In the genomic region with DNA sequence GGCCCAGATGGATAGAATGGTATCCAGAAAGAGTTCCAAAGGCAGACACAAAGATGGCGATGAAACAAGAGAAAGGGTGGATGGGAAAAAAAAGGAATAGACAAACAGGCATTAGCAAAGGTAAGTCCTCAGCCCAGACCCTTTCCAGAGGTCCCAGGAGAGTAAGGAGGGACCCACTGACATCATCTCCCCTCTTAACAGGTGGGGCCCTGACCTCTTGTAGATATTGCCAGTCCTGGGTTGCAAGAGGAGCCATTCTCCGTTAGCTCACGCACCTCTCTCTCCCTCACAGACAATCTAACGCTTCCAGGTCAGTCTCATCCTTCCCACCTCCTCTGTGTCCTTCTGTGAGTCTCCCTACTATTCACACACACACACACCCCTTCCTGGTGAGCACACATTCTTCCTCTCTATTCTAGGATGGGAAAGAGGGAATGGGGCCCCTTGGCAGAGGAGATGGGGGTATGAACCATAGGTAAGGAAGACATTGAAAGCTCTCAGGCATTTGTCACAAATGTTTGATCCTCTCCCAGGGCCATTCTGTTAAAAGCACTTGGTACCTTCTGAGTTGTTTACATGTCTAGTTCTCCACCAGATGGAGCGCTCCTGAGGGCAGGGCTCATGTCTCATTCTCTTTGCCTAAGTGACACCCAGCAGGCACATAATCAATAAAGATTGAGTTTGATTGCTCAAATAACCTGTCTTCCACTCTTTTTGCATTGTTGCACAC, we compare ENCODE assay signal across 12 mouse cellular contexts. TPM values are rescaled to one million over a fixed set of nuclear protein-coding genes. Genes with fewer than 3 reads are reported as not detected.
A peak's percentile ranks its signal among the peaks of the same experiment; 100 is the strongest.
DNase-seq lines count a peak whose midpoint lies in the region; ATAC-seq and TF ChIP-seq lines count a peak whose summit lies in the region.
"Had no signal": no experiment of that assay in that cellular context is flagged by ENCODE, and none has a peak within 500 bp of the region (broad histone marks: within the 10 kb centered on the region; RNA-seq: fewer than 3 reads in every experiment).

No protein-coding gene starts in this region.

- WGBS in neural tube, embryonic 12.5 days = 80% methylated on average over 5 of the region's 5 CpGs
- WGBS in embryonic facial prominence, embryonic 12.5 days = 79% methylated on average over 5 of the region's 5 CpGs
- WGBS in hindbrain, postnatal 0 days = 84% methylated on average over 5 of the region's 5 CpGs

- no peak overlapping the region for H3K9ac ChIP-seq in neural tube, embryonic 12.5 days
- H3K9ac ChIP-seq in embryonic facial prominence, embryonic 12.5 days = no peak overlapping the region
- H3K9ac ChIP-seq in hindbrain, postnatal 0 days (replicated peaks; ENCODE audit: low read length) = peak overlapping the region; percentile 99; the same call in 1 of the 2 replicates
- H3K9ac ChIP-seq: heart, embryonic 13.5 days; stomach, embryonic 15.5 days had no signal

- no peaks in the 10 kb centered on the region for H3K9me3 ChIP-seq in neural tube, embryonic 12.5 days
- H3K9me3 ChIP-seq in embryonic facial prominence, embryonic 12.5 days = no peaks in the 10 kb centered on the region
- no peaks in the 10 kb centered on the region for H3K9me3 ChIP-seq in hindbrain, postnatal 0 days (ENCODE audit: low read length)
- H3K9me3 ChIP-seq: heart, embryonic 13.5 days; stomach, embryonic 15.5 days had no signal

- H3K27me3 ChIP-seq in neural tube, embryonic 12.5 days (replicated peaks) = peaks cover 54% of the 10 kb centered on the region
- peaks cover 59% of the 10 kb centered on the region for H3K27me3 ChIP-seq in embryonic facial prominence, embryonic 12.5 days
- peaks cover 7% of the 10 kb centered on the region; the same call in 1 of the 2 replicates for H3K27me3 ChIP-seq in hindbrain, postnatal 0 days (ENCODE audit: insufficient read depth, low read length)
- peaks cover 3% of the 10 kb centered on the region for H3K27me3 ChIP-seq in splenic B cell, adult 2 months (ENCODE audit: control insufficient read depth, insufficient read depth, low read length, poor library complexity, severe bottlenecking)

- peaks cover 19% of the 10 kb centered on the region for H3K36me3 ChIP-seq in neural tube, embryonic 12.5 days
- H3K36me3 ChIP-seq in embryonic facial prominence, embryonic 12.5 days = peaks cover 8% of the 10 kb centered on the region
- 0 out of 2 replicates have a peak, but pooled peaks cover 2% of the 10 kb centered on the region for H3K36me3 ChIP-seq in hindbrain, postnatal 0 days (ENCODE audit: insufficient read depth, low read length)
- no peaks in the 10 kb centered on the region for H3K36me3 ChIP-seq in splenic B cell, adult 2 months (ENCODE audit: control insufficient read depth, insufficient read depth, low read length, poor library complexity, severe bottlenecking)
- H3K36me3 ChIP-seq: heart, embryonic 13.5 days; stomach, embryonic 15.5 days had no signal

- peaks cover 51% of the 10 kb centered on the region for H3K4me1 ChIP-seq in neural tube, embryonic 12.5 days
- peaks cover 34% of the 10 kb centered on the region for H3K4me1 ChIP-seq in embryonic facial prominence, embryonic 12.5 days
- no peaks in the 10 kb centered on the region; the same call in 1 of the 2 replicates for H3K4me1 ChIP-seq in hindbrain, postnatal 0 days (ENCODE audit: insufficient read depth, low read length)

- H3K4me2 ChIP-seq in neural tube, embryonic 12.5 days (replicated peaks) = peak overlapping the region; percentile 84
- peak overlapping the region; percentile 72 for H3K4me2 ChIP-seq in embryonic facial prominence, embryonic 12.5 days (replicated peaks)
- peak overlapping the region; percentile 72 for H3K4me2 ChIP-seq in hindbrain, postnatal 0 days (ENCODE audit: low read depth, low read length)
- H3K4me2 ChIP-seq: stomach, embryonic 15.5 days had no signal

- H3K27ac ChIP-seq in neural tube, embryonic 12.5 days = no peak overlapping the region
- H3K27ac ChIP-seq in embryonic facial prominence, embryonic 12.5 days = no peak overlapping the region
- peak overlapping the region; percentile 97; the same call in 1 of the 2 replicates for H3K27ac ChIP-seq in hindbrain, postnatal 0 days
- H3K27ac ChIP-seq: heart, embryonic 13.5 days; stomach, embryonic 15.5 days had no signal

- DNase-seq in neural tube, embryonic 10.5 days (ENCODE audit: extremely low spot score, low spot score) = no peak
- DNase-seq in hindbrain, postnatal 0 days (ENCODE audit: low spot score) = no peak
- DNase-seq in splenic B cell, adult 2 months (ENCODE audit: low read depth, low spot score) = peak; percentile 15
- no peak for DNase-seq in adrenal gland, postnatal 25 days
- DNase-seq: kidney, adult 2 months had no signal

- peak overlapping the region; percentile 79; the same call in 1 of the 2 replicates for H3K4me3 ChIP-seq in neural tube, embryonic 12.5 days
- H3K4me3 ChIP-seq in embryonic facial prominence, embryonic 12.5 days = peak overlapping the region; percentile 79; the same call in 1 of the 2 replicates
- peak overlapping the region; percentile 82 for H3K4me3 ChIP-seq in hindbrain, postnatal 0 days (ENCODE audit: low read length)
- H3K4me3 ChIP-seq: heart, embryonic 13.5 days; stomach, embryonic 15.5 days had no signal

- ATAC-seq in neural tube, embryonic 12.5 days (ENCODE audit: low FRiP score, low read depth) = no peak
- no peak for ATAC-seq in embryonic facial prominence, embryonic 12.5 days (ENCODE audit: insufficient number of reproducible peaks, insufficient read depth, low FRiP score, low TSS enrichment)
- no peak for ATAC-seq in hindbrain, postnatal 0 days
- no peak for ATAC-seq in megakaryocyte-erythroid progenitor cell, adult 5-6 weeks (replicated peaks; ENCODE audit: low FRiP score, low TSS enrichment, poor library complexity, severe bottlenecking)
- ATAC-seq in CD4-positive, CD25-positive, alpha-beta regulatory T cell, adult 4 months = no peak

- peak; percentile 40 for TF ChIP-seq CTCF in hindbrain, postnatal 0 days (IDR thresholded peaks at IDR 0.05; ENCODE audit: low read depth)

RNA-seq across cellular contexts. Expression of gene Tmem151b, which starts 1.9 kb away (rescaled TPM):
- polyA plus RNA-seq in neural tube, embryonic 12.5 days (2016; fragmentation: Nextera tagmentation; extraction: Ambion mirVana) = 10.5 and 13.1 TPM in 2 replicates
- polyA plus RNA-seq in embryonic facial prominence, embryonic 12.5 days (2016; fragmentation: Nextera tagmentation; extraction: Ambion mirVana) = 9.2 and 11.1 TPM in 2 replicates
- total RNA-seq in hindbrain, postnatal 0 days (2014; rRNA removed) = 107 and 114 TPM in 2 replicates
- polyA plus RNA-seq in hindbrain, postnatal 0 days (2015; fragmentation: Nextera tagmentation; extraction: Ambion mirVana) = 29.5 and 29.8 TPM in 2 replicates
- total RNA-seq in megakaryocyte-erythroid progenitor cell, adult 5-6 weeks (2014; fragmentation: Nextera tagmentation) = not detected in 2 replicates
- total RNA-seq in megakaryocyte-erythroid progenitor cell, adult 5-6 weeks (2017) = not detected in 2 replicates
- 0.15 and 0.19 TPM in 2 replicates for total RNA-seq in adrenal gland, postnatal 25 days (2021)
- polyA plus RNA-seq in CD4-positive, CD25-positive, alpha-beta regulatory T cell, adult 4 months (2017; shearing (Covaris generic)) = under 1 TPM; 0.15 to 0.35 TPM
- total RNA-seq: liver, adult 2 months had no signal

RNA-seq across cellular contexts. Expression of gene Nfkbie, which starts 7.9 kb away (rescaled TPM):
- 7.4 and 7.5 TPM in 2 replicates for polyA plus RNA-seq in neural tube, embryonic 12.5 days (2016; fragmentation: Nextera tagmentation; extraction: Ambion mirVana)
- polyA plus RNA-seq in embryonic facial prominence, embryonic 12.5 days (2016; fragmentation: Nextera tagmentation; extraction: Ambion mirVana) = 6.7 and 8.3 TPM in 2 replicates
- 7.7 and 9.2 TPM in 2 replicates for total RNA-seq in hindbrain, postnatal 0 days (2014; rRNA removed)
- polyA plus RNA-seq in hindbrain, postnatal 0 days (2015; fragmentation: Nextera tagmentation; extraction: Ambion mirVana) = 5.2 and 6.0 TPM in 2 replicates
- 4.2 and 6.0 TPM in 2 replicates for total RNA-seq in megakaryocyte-erythroid progenitor cell, adult 5-6 weeks (2014; fragmentation: Nextera tagmentation)
- total RNA-seq in megakaryocyte-erythroid progenitor cell, adult 5-6 weeks (2017) = 3.2 and 3.9 TPM in 2 replicates
- 3.1 and 3.6 TPM in 2 replicates for total RNA-seq in adrenal gland, postnatal 25 days (2021)
- 10 to 100 TPM; 33.1 to 48.1 TPM for polyA plus RNA-seq in CD4-positive, CD25-positive, alpha-beta regulatory T cell, adult 4 months (2017; shearing (Covaris generic))

RNA-seq across cellular contexts. Expression of gene Slc35b2, which starts 16.0 kb away (rescaled TPM):
- 87.6 and 90.5 TPM in 2 replicates for polyA plus RNA-seq in neural tube, embryonic 12.5 days (2016; fragmentation: Nextera tagmentation; extraction: Ambion mirVana)
- 108 and 109 TPM in 2 replicates for polyA plus RNA-seq in embryonic facial prominence, embryonic 12.5 days (2016; fragmentation: Nextera tagmentation; extraction: Ambion mirVana)
- total RNA-seq in hindbrain, postnatal 0 days (2014; rRNA removed) = 105 and 139 TPM in 2 replicates
- polyA plus RNA-seq in hindbrain, postnatal 0 days (2015; fragmentation: Nextera tagmentation; extraction: Ambion mirVana) = 90.3 and 94.0 TPM in 2 replicates
- 46.9 and 74.5 TPM in 2 replicates for total RNA-seq in megakaryocyte-erythroid progenitor cell, adult 5-6 weeks (2014; fragmentation: Nextera tagmentation)
- 27.7 and 60.3 TPM in 2 replicates for total RNA-seq in megakaryocyte-erythroid progenitor cell, adult 5-6 weeks (2017)
- total RNA-seq in adrenal gland, postnatal 25 days (2021) = 59.6 and 74.2 TPM in 2 replicates
- 10 to 100 TPM; 27.6 to 39.0 TPM for polyA plus RNA-seq in CD4-positive, CD25-positive, alpha-beta regulatory T cell, adult 4 months (2017; shearing (Covaris generic))

RNA-seq across cellular contexts. Expression of gene Tcte1, which starts 24.4 kb away (rescaled TPM):
- 1.9 TPM in 2 replicates for polyA plus RNA-seq in neural tube, embryonic 12.5 days (2016; fragmentation: Nextera tagmentation; extraction: Ambion mirVana)
- polyA plus RNA-seq in embryonic facial prominence, embryonic 12.5 days (2016; fragmentation: Nextera tagmentation; extraction: Ambion mirVana) = 1.4 and 1.6 TPM in 2 replicates
- total RNA-seq in hindbrain, postnatal 0 days (2014; rRNA removed) = 0.58 and 1.5 TPM in 2 replicates
- 3.9 and 4.3 TPM in 2 replicates for polyA plus RNA-seq in hindbrain, postnatal 0 days (2015; fragmentation: Nextera tagmentation; extraction: Ambion mirVana)
- total RNA-seq in megakaryocyte-erythroid progenitor cell, adult 5-6 weeks (2014; fragmentation: Nextera tagmentation) = not detected in 2 replicates
- not detected in 2 replicates for total RNA-seq in megakaryocyte-erythroid progenitor cell, adult 5-6 weeks (2017)
- total RNA-seq in adrenal gland, postnatal 25 days (2021) = not detected in 2 replicates
- polyA plus RNA-seq in CD4-positive, CD25-positive, alpha-beta regulatory T cell, adult 4 months (2017; shearing (Covaris generic)) = not detected
- total RNA-seq: liver, adult 2 months had no signal
- polyA plus RNA-seq: liver, adult 2 months had no signal

RNA-seq across cellular contexts. Expression of gene Hsp90ab1, which starts 25.4 kb away (rescaled TPM):
- 1,381 and 1,470 TPM in 2 replicates for polyA plus RNA-seq in neural tube, embryonic 12.5 days (2016; fragmentation: Nextera tagmentation; extraction: Ambion mirVana)
- polyA plus RNA-seq in embryonic facial prominence, embryonic 12.5 days (2016; fragmentation: Nextera tagmentation; extraction: Ambion mirVana) = 1,470 and 1,480 TPM in 2 replicates
- total RNA-seq in hindbrain, postnatal 0 days (2014; rRNA removed) = 982 and 1,365 TPM in 2 replicates
- polyA plus RNA-seq in hindbrain, postnatal 0 days (2015; fragmentation: Nextera tagmentation; extraction: Ambion mirVana) = 1,472 and 1,504 TPM in 2 replicates
- 1,847 and 1,911 TPM in 2 replicates for total RNA-seq in megakaryocyte-erythroid progenitor cell, adult 5-6 weeks (2014; fragmentation: Nextera tagmentation)
- total RNA-seq in megakaryocyte-erythroid progenitor cell, adult 5-6 weeks (2017) = 2,660 and 3,319 TPM in 2 replicates
- total RNA-seq in adrenal gland, postnatal 25 days (2021) = 1,940 and 2,378 TPM in 2 replicates
- polyA plus RNA-seq in CD4-positive, CD25-positive, alpha-beta regulatory T cell, adult 4 months (2017; shearing (Covaris generic)) = 1,000 to 10,000 TPM; 1,172 to 1,222 TPM
